In genomic region chr11:119048133-119048510, GRCm38 (mm10) we compare ENCODE assay signal across 12 mouse cellular contexts. TPM values are rescaled to one million over a fixed set of nuclear protein-coding genes. Genes with fewer than 3 reads are reported as not detected.
DNase-seq lines count a peak whose midpoint lies in the region; ATAC-seq and TF ChIP-seq lines count a peak whose summit lies in the region.
"Had no signal": no experiment of that assay in that cellular context is flagged by ENCODE, and none has a peak within 500 bp of the region (broad histone marks: within the 10 kb centered on the region; RNA-seq: fewer than 3 reads in every experiment).

No protein-coding gene starts in this region.

- no peaks in the 10 kb centered on the region for H3K79me2 ChIP-seq in heart, adult 2 months (replicated peaks; ENCODE audit: control insufficient read depth, insufficient read depth, low read length)

- H3K27me3 ChIP-seq in heart, embryonic 12.5 days (replicated peaks), result peaks cover 91% of the 10 kb centered on the region
- H3K27me3 ChIP-seq in heart, adult 2 months (ENCODE audit: control insufficient read depth, insufficient read depth, low read length), result peaks cover 41% of the 10 kb centered on the region
- H3K27me3 ChIP-seq in embryonic facial prominence, embryonic 15.5 days, result peaks cover 95% of the 10 kb centered on the region
- peaks cover 78% of the 10 kb centered on the region for H3K27me3 ChIP-seq in limb, embryonic 11.5 days (ENCODE audit: control insufficient read depth, insufficient read depth, low read length)
- H3K27me3 ChIP-seq in liver, postnatal 0 days (ENCODE audit: insufficient read depth, low read length), result peaks cover 100% of the 10 kb centered on the region

- H3K36me3 ChIP-seq in heart, embryonic 12.5 days, result no peaks in the 10 kb centered on the region
- H3K36me3 ChIP-seq in heart, adult 2 months (ENCODE audit: control insufficient read depth, insufficient read depth, low read length), result no peaks in the 10 kb centered on the region
- H3K36me3 ChIP-seq in embryonic facial prominence, embryonic 15.5 days, result no peaks in the 10 kb centered on the region
- no peaks in the 10 kb centered on the region for H3K36me3 ChIP-seq in limb, embryonic 11.5 days (ENCODE audit: control insufficient read depth, insufficient read depth, low read length)
- H3K36me3 ChIP-seq in liver, postnatal 0 days (replicated peaks; ENCODE audit: insufficient read depth, low read length), result no peaks in the 10 kb centered on the region
- H3K36me3 ChIP-seq: lung, embryonic 15.5 days had no signal

- intact Hi-C loops in heart, adult 2 months (cut with DNase I), result no loop called here

- TF ChIP-seq EP300 in heart, adult 2 months (IDR thresholded peaks at IDR 0.05; ENCODE audit: insufficient read depth, low read depth, low read length), result no peak
- no peak for TF ChIP-seq EP300 in liver, postnatal 0 days (IDR thresholded peaks at IDR 0.05; ENCODE audit: low read depth)

- 2% methylated on average over 13 of the region's 13 CpGs for WGBS in heart, embryonic 12.5 days
- whole genome bisulfite sequencing in heart, adult 2 months, result 3% methylated on average over 13 of the region's 13 CpGs
- WGBS in embryonic facial prominence, embryonic 15.5 days, result under 1% methylated on average over 13 of the region's 13 CpGs
- WGBS in limb, embryonic 11.5 days, result under 1% methylated on average over 13 of the region's 13 CpGs
- whole genome bisulfite sequencing in liver, postnatal 0 days (ENCODE audit: insufficient replicate concordance), result under 1% methylated on average over 13 of the region's 13 CpGs

- H3K9ac ChIP-seq in heart, embryonic 12.5 days, result no peak overlapping the region
- H3K9ac ChIP-seq in heart, adult 2 months (ENCODE audit: low read depth, low read length), result no peak overlapping the region
- no peak overlapping the region for H3K9ac ChIP-seq in embryonic facial prominence, embryonic 15.5 days
- no peak overlapping the region for H3K9ac ChIP-seq in limb, embryonic 11.5 days (ENCODE audit: low read length)
- no peak overlapping the region for H3K9ac ChIP-seq in liver, postnatal 0 days (replicated peaks)
- H3K9ac ChIP-seq: lung, embryonic 15.5 days had no signal

- H3K27ac ChIP-seq in heart, embryonic 12.5 days (ENCODE audit: poor library complexity, severe bottlenecking), result no peak overlapping the region
- no peak overlapping the region for H3K27ac ChIP-seq in heart, adult 2 months
- H3K27ac ChIP-seq in embryonic facial prominence, embryonic 15.5 days (replicated peaks), result no peak overlapping the region
- no peak overlapping the region for H3K27ac ChIP-seq in limb, embryonic 11.5 days (replicated peaks; ENCODE audit: low read depth, low read length)
- no peak overlapping the region for H3K27ac ChIP-seq in liver, postnatal 0 days (ENCODE audit: low read depth)
- H3K27ac ChIP-seq: gastrocnemius, adult 2 months; lung, embryonic 15.5 days had no signal

- no peak for TF ChIP-seq POLR2A in heart, adult 2 months (IDR thresholded peaks at IDR 0.05; ENCODE audit: insufficient read depth, low read depth, low read length)

- H3K4me3 ChIP-seq in heart, embryonic 12.5 days, result 0 out of 2 replicates have a peak overlapping the region, but pooled peaks have one; percentile 38
- no peak overlapping the region for H3K4me3 ChIP-seq in heart, adult 2 months
- peak overlapping the region; percentile 36 for H3K4me3 ChIP-seq in embryonic facial prominence, embryonic 15.5 days (replicated peaks)
- H3K4me3 ChIP-seq in limb, embryonic 11.5 days (ENCODE audit: low read depth, low read length), result no peak overlapping the region
- H3K4me3 ChIP-seq in liver, postnatal 0 days (ENCODE audit: low read depth, low read length), result no peak overlapping the region
- H3K4me3 ChIP-seq: gastrocnemius, adult 2 months had no signal

- no peak for TF ChIP-seq CTCF in heart, adult 2 months (IDR thresholded peaks at IDR 0.05)
- no peak for TF ChIP-seq CTCF in liver, postnatal 0 days (IDR thresholded peaks at IDR 0.05; ENCODE audit: low read depth)

- peaks cover 45% of the 10 kb centered on the region for H3K4me1 ChIP-seq in heart, embryonic 12.5 days (replicated peaks)
- peaks cover 5% of the 10 kb centered on the region for H3K4me1 ChIP-seq in heart, adult 2 months (ENCODE audit: control insufficient read depth, insufficient read depth, low read length)
- H3K4me1 ChIP-seq in embryonic facial prominence, embryonic 15.5 days, result peaks cover 63% of the 10 kb centered on the region
- H3K4me1 ChIP-seq in limb, embryonic 11.5 days (ENCODE audit: control insufficient read depth, insufficient read depth, low read length), result peaks cover 44% of the 10 kb centered on the region
- H3K4me1 ChIP-seq in liver, postnatal 0 days (ENCODE audit: insufficient read depth), result peaks cover 32% of the 10 kb centered on the region

- no peak for DNase-seq in heart, adult 2 months
- DNase-seq in B cell, adult 2 months, result peak; percentile 47 to 55
- no peak for DNase-seq in limb, embryonic 11.5 days (ENCODE audit: low spot score)
- DNase-seq in liver, postnatal 0 days, result no peak
- DNase-seq in spleen, adult 12 weeks (ENCODE audit: low spot score), result no peak
- DNase-seq in layer of hippocampus, postnatal 14 days (ENCODE audit: low spot score in 2 of 2), result no peak
- DNase-seq: adrenal gland, postnatal 10 days; gastrocnemius, adult 2 months; kidney, postnatal 25 days had no signal

- ATAC-seq in heart, embryonic 12.5 days (ENCODE audit: insufficient number of reproducible peaks, low FRiP score), result no peak
- no peak for ATAC-seq in embryonic facial prominence, embryonic 15.5 days (ENCODE audit: insufficient number of reproducible peaks, low FRiP score, low TSS enrichment, low read depth)
- ATAC-seq in limb, embryonic 11.5 days (ENCODE audit: insufficient number of reproducible peaks, low FRiP score, low TSS enrichment, low read depth), result no peak
- no peak for ATAC-seq in liver, postnatal 0 days

- peak overlapping the region; percentile 71; the same call in 1 of the 2 replicates for H3K4me2 ChIP-seq in heart, embryonic 12.5 days
- H3K4me2 ChIP-seq in embryonic facial prominence, embryonic 15.5 days (replicated peaks), result peak overlapping the region; percentile 55
- H3K4me2 ChIP-seq in limb, embryonic 11.5 days (ENCODE audit: low read depth, severe bottlenecking), result peak overlapping the region; percentile 77; the same call in 1 of the 2 replicates
- no peak overlapping the region for H3K4me2 ChIP-seq in liver, postnatal 0 days (ENCODE audit: low read depth, low read length)

- no peaks in the 10 kb centered on the region for H3K9me3 ChIP-seq in heart, embryonic 12.5 days (replicated peaks)
- H3K9me3 ChIP-seq in embryonic facial prominence, embryonic 15.5 days (replicated peaks), result no peaks in the 10 kb centered on the region
- H3K9me3 ChIP-seq in limb, embryonic 11.5 days (ENCODE audit: control insufficient read depth, low read length), result no peaks in the 10 kb centered on the region
- no peaks in the 10 kb centered on the region for H3K9me3 ChIP-seq in liver, postnatal 0 days (ENCODE audit: low read length)
- H3K9me3 ChIP-seq: lung, embryonic 15.5 days had no signal

RNA-seq across cellular contexts. Expression of gene Cbx8, which starts 7.4 kb away (rescaled TPM):
- polyA plus RNA-seq in heart, embryonic 12.5 days (2016; fragmentation: Nextera tagmentation; extraction: Ambion mirVana), result 7.3 and 8.8 TPM in 2 replicates
- 1 to 10 TPM; 4.0 to 5.3 TPM for total RNA-seq in heart, adult 2 months (2021)
- polyA plus RNA-seq in heart, adult 2 months (2012; rRNA removed), result 2.0 and 2.7 TPM in 2 replicates
- 9.2 and 10.3 TPM in 2 replicates for polyA plus RNA-seq in embryonic facial prominence, embryonic 15.5 days (2015; fragmentation: Nextera tagmentation; extraction: Ambion mirVana)
- polyA plus RNA-seq in limb, embryonic 11.5 days (2014; fragmentation: Nextera tagmentation; extraction: Ambion mirVana), result 12.2 and 13.4 TPM in 2 replicates
- polyA plus RNA-seq in liver, postnatal 0 days (2015; fragmentation: Nextera tagmentation; extraction: Ambion mirVana), result 3.1 and 3.9 TPM in 2 replicates
- 10 to 100 TPM; 15.0 to 15.2 TPM for total RNA-seq in layer of hippocampus, postnatal 14 days (2021)

RNA-seq across cellular contexts. Expression of gene Cbx2, which starts 25.4 kb away (rescaled TPM):
- 29.3 and 30.5 TPM in 2 replicates for polyA plus RNA-seq in heart, embryonic 12.5 days (2016; fragmentation: Nextera tagmentation; extraction: Ambion mirVana)
- 1 to 10 TPM; 1.7 to 2.3 TPM for total RNA-seq in heart, adult 2 months (2021)
- polyA plus RNA-seq in heart, adult 2 months (2012; rRNA removed), result 2.3 and 3.0 TPM in 2 replicates
- 35.2 and 37.0 TPM in 2 replicates for polyA plus RNA-seq in embryonic facial prominence, embryonic 15.5 days (2015; fragmentation: Nextera tagmentation; extraction: Ambion mirVana)
- 121 and 131 TPM in 2 replicates for polyA plus RNA-seq in limb, embryonic 11.5 days (2014; fragmentation: Nextera tagmentation; extraction: Ambion mirVana)
- 1.9 and 2.0 TPM in 2 replicates for polyA plus RNA-seq in liver, postnatal 0 days (2015; fragmentation: Nextera tagmentation; extraction: Ambion mirVana)
- total RNA-seq in layer of hippocampus, postnatal 14 days (2021), result 1 to 10 TPM; 3.6 to 4.2 TPM

RNA-seq across cellular contexts. Expression of gene Cbx4, which starts 37.9 kb away (rescaled TPM):
- polyA plus RNA-seq in heart, embryonic 12.5 days (2016; fragmentation: Nextera tagmentation; extraction: Ambion mirVana), result 13.2 and 14.9 TPM in 2 replicates
- 10 to 100 TPM in 1 of 2 experiments, 1 to 10 TPM in 1; 8.1 to 12.3 TPM for total RNA-seq in heart, adult 2 months (2021)
- 4.7 and 5.4 TPM in 2 replicates for polyA plus RNA-seq in heart, adult 2 months (2012; rRNA removed)
- polyA plus RNA-seq in embryonic facial prominence, embryonic 15.5 days (2015; fragmentation: Nextera tagmentation; extraction: Ambion mirVana), result 17.2 and 21.4 TPM in 2 replicates
- 5.4 and 5.8 TPM in 2 replicates for polyA plus RNA-seq in limb, embryonic 11.5 days (2014; fragmentation: Nextera tagmentation; extraction: Ambion mirVana)
- polyA plus RNA-seq in liver, postnatal 0 days (2015; fragmentation: Nextera tagmentation; extraction: Ambion mirVana), result 2.8 and 4.7 TPM in 2 replicates
- total RNA-seq in layer of hippocampus, postnatal 14 days (2021), result 10 to 100 TPM; 59.1 to 59.4 TPM

Comparison
In these comparisons a context has a peak if more than half of its experiments do, and no peak if none do; other contexts are left out.
1. H3K4me3 ChIP-seq: peak in heart, embryonic 12.5 days (single experiment) and embryonic facial prominence, embryonic 15.5 days (single experiment); none in heart, adult 2 months (single experiment), limb, embryonic 11.5 days (single experiment) and liver, postnatal 0 days (single experiment).
2. DNase-seq: peak in B cell, adult 2 months (2 of 2); none in heart, adult 2 months (0 of 2), limb, embryonic 11.5 days (single experiment), liver, postnatal 0 days (single experiment), spleen, adult 12 weeks (single experiment) and layer of hippocampus, postnatal 14 days (0 of 2).